Mouse (Mus musculus) heart, adult 2 months (tissue): Measurements from ENCODE around the gene Ceacam1. TPM values are rescaled to one million over a fixed set of nuclear protein-coding genes. Genes with fewer than 3 reads are reported as not detected.
A peak's percentile ranks its signal among the peaks of the same experiment; 100 is the strongest.
"Not testable (repeated sequence)": the region's sequence is repeated elsewhere in the genome, so short reads cannot be mapped to it uniquely, and the experiment has no call there.

Experiments used
- DNase-seq, 2 experiments: peaks; one replicate each; pipeline ENCODE4 v3.0.0; 2021
- H3K27ac ChIP-seq: fragments of 200-600 bp; 2 replicates; pipeline ENCODE4 v1.8.1; 2022
- H3K27me3 ChIP-seq: fragments of 200-500 bp; 2 replicates; pipeline ENCODE4 v1.6.1; 2012; ENCODE audit warnings: mild to moderate bottlenecking, low read length, inconsistent platforms, mixed read lengths; ENCODE audit not compliant: control insufficient read depth, insufficient read depth
- H3K36me3 ChIP-seq: fragments of 200-500 bp; 2 replicates; pipeline ENCODE4 v1.6.1; 2012; ENCODE audit warnings: low read length, inconsistent platforms; ENCODE audit not compliant: control insufficient read depth, insufficient read depth
- H3K4me1 ChIP-seq: fragments of 200-500 bp; 2 replicates; pipeline ENCODE4 v1.6.1; 2011; ENCODE audit warnings: low read length; ENCODE audit not compliant: control insufficient read depth, insufficient read depth
- H3K4me3 ChIP-seq: fragments of 200-600 bp; 2 replicates; pipeline ENCODE4 v1.8.1; 2022
- H3K79me2 ChIP-seq: fragments of 200-500 bp; replicated peaks from 2 replicates; pipeline ENCODE4 v1.6.1; 2012; ENCODE audit warnings: mild to moderate bottlenecking, inconsistent platforms, low read length, moderate library complexity, mixed read lengths; ENCODE audit not compliant: control insufficient read depth, insufficient read depth
- H3K9ac ChIP-seq: fragments of 200-500 bp; 2 replicates; pipeline ENCODE4 v1.6.1; 2012; ENCODE audit warnings: low read depth, mild to moderate bottlenecking, control low read depth, inconsistent platforms, low read length, mixed read lengths
- CTCF ChIP-seq: fragments of 200-600 bp; IDR thresholded peaks from 2 replicates; pipeline ENCODE4 v1.8.1; 2022; ENCODE audit warnings: antibody characterized with exemption, mild to moderate bottlenecking, moderate library complexity
- EP300 ChIP-seq: fragments of 200-500 bp; IDR thresholded peaks from 2 replicates; pipeline ENCODE4 v1.6.1; 2011; ENCODE audit warnings: low read depth, low read length, control low read depth; ENCODE audit not compliant: insufficient read depth
- POLR2A ChIP-seq: fragments of 200-500 bp; IDR thresholded peaks from 2 replicates; pipeline ENCODE4 v1.6.1; 2011; ENCODE audit warnings: mild to moderate bottlenecking, low read depth, low read length, control low read depth; ENCODE audit not compliant: insufficient read depth
- WGBS: fragments of 180-500 bp; shearing (Covaris S2); methylation state at CpG from one replicate; pipeline ENCODE4 v1.1.7; 2018; 5-methylcytosine and 5-hydroxymethylcytosine counted together
- intact Hi-C: fragments of 180-260 bp; cut with DNase I; formaldehyde crosslinking; loops from one replicate; pipeline ENCODE4 v1.15.1; 2025
- polyA plus RNA-seq: library from polyadenylated mRNA; depleted of rRNA; stranded (reverse); fragments of >200 nt; gene quantifications from 2 replicates; pipeline ENCODE4 v1.2.3, GENCODE M21; 2012
- total RNA-seq, 2 experiments: library from RNA; stranded (reverse); gene quantifications; 2 replicates each; pipeline ENCODE4 v1.2.3; 2021

Ceacam1 gene
- total and polyA plus RNA-seq, 3 experiments = 9.8 to 14.6 (median 13.5) TPM

DNA sequence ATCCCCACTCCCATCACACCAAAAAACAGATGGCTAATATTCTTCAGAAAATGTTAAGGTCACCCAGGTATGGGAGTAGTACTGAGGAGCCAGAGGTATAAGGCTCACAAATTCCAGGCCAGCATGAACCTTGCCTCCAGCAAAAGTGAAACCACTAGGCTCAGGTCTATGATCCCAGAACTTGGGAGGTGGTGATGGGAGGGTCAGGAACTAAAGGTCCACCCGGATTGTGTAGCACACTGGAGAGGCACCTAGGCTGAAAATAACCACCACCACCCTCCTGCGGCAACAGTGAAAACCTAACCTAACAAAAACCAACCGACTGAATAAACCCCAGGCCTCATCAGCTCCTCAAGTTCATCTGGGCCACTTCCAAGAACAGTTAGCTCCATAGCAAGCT is 49.1 kb downstream of the Ceacam1 start:
- Histone ChIP-seq H3K27me3 (no peaks in the 10 kb centered on the region), H3K4me1 (peaks cover 7% of the 10 kb centered on the region), H3K79me2 (no peaks in the 10 kb centered on the region), H3K27ac (no peak overlapping the region; the same call in 1 of the 2 replicates), H3K4me3 (no peak overlapping the region), H3K36me3 (no peaks in the 10 kb centered on the region), H3K9ac (no peak overlapping the region)
- intact Hi-C loops = loop anchor here (5.0 kb wide), 1 partner anchor 169 kb away; no protein-coding TSS in a partner anchor
- no peak for DNase-seq
- no peak for TF ChIP-seq EP300
- no peak for TF ChIP-seq CTCF
- no peak for TF ChIP-seq POLR2A
- WGBS = 72% methylated on average over 3 of the region's 3 CpGs

DNA sequence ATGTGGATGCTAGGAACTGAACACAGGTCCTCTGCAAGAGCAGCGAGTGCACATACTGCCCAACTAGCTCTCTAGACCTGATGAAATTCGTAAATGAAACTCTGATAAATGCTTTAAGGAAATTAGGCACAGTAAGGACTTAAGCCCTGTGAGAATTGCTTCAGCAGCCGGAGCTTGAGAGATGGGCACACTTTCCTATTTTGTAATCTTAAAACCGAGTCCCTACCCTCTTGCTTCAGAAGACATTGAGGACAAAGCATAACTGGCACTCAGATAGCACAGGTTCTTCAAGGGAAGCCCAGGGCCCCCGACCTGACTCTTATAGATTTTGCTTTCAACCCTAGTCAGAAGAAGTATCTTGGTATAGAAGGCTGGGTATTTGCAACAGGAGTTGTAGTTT is 50.3 kb downstream of the Ceacam1 start:
- Histone ChIP-seq H3K36me3 (no peaks in the 10 kb centered on the region), H3K27me3 (no peaks in the 10 kb centered on the region), H3K27ac (no peak overlapping the region), H3K4me1 (peaks cover 1% of the 10 kb centered on the region), H3K9ac (no peak overlapping the region), H3K4me3 (no peak overlapping the region), H3K79me2 (no peaks in the 10 kb centered on the region)
- no peak for DNase-seq
- intact Hi-C loops = loop anchor here (5.0 kb wide), 1 partner anchor 170 kb away; no protein-coding TSS in a partner anchor
- WGBS = 75% methylated on average over 5 of the region's 5 CpGs
- TF ChIP-seq CTCF = no peak
- TF ChIP-seq POLR2A = no peak
- no peak for TF ChIP-seq EP300

DNA sequence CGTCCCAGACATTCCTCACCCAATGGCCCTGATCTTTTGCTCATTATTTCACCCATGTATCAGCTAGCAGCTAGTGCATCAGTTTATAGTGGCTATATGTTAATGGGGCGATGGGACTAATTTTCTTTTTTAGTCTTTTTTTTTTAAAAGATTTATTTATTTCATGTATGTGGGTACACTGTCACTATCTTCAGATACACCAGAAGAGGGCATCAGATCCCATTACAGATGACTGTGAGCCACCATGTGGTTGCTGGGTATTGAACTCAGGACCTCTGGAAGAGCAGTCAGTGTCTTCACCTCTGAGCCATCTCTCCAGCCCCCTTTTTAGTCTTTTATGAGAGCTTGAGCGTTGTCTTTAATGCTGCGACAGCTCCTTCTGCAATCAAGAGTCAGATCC is 51.0 kb downstream of the Ceacam1 start:
- not testable (repeated sequence) for H3K9ac ChIP-seq
- intact Hi-C loops = loop anchor here (5.0 kb wide), 1 partner anchor 171 kb away; no protein-coding TSS in a partner anchor
- 87% methylated on average over 4 of the region's 4 CpGs for WGBS

DNA sequence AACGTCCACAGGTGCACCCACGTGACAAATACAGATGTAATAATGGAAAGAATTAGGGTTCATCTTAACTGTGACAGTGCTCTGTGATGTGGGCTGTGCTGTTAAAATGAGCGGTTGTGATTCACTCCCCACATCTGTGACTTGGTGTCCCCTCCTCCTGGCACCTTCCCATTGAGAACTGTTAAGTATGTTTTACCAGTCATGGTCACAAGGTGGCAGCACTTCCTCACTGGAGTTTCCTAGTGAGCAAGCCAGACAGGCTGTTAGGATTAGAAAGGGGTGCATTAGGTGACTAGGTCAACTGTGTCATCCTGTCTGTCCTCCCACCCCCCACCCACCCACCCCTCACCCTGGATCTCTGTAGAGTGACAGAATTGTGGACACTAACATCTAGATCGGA is 53.0 kb downstream of the Ceacam1 start:
- WGBS = 34% methylated on average over 4 of the region's 4 CpGs
- TF ChIP-seq EP300 (peak; percentile 74), CTCF (peak; percentile 87), POLR2A (no peak)
- Histone ChIP-seq H3K9ac (no peak overlapping the region), H3K36me3 (no peaks in the 10 kb centered on the region), H3K27me3 (no peaks in the 10 kb centered on the region), H3K4me1 (no peaks in the 10 kb centered on the region), H3K4me3 (no peak overlapping the region), H3K27ac (no peak overlapping the region), H3K79me2 (no peaks in the 10 kb centered on the region)
- intact Hi-C loops = loop anchor here (1.0 kb wide), 1 partner anchor 55 kb away; no protein-coding TSS in a partner anchor
- peak; percentile 69 to 79 for DNase-seq

More for the DNA sequence above, 51.0 kb downstream of the Ceacam1 start:
- H3K4me3 ChIP-seq, H3K27ac ChIP-seq, DNase-seq, H3K36me3 ChIP-seq, H3K4me1 ChIP-seq, H3K27me3 ChIP-seq, H3K79me2 ChIP-seq: not testable (repeated sequence)
- peak; percentile 52 for TF ChIP-seq CTCF

DNA sequence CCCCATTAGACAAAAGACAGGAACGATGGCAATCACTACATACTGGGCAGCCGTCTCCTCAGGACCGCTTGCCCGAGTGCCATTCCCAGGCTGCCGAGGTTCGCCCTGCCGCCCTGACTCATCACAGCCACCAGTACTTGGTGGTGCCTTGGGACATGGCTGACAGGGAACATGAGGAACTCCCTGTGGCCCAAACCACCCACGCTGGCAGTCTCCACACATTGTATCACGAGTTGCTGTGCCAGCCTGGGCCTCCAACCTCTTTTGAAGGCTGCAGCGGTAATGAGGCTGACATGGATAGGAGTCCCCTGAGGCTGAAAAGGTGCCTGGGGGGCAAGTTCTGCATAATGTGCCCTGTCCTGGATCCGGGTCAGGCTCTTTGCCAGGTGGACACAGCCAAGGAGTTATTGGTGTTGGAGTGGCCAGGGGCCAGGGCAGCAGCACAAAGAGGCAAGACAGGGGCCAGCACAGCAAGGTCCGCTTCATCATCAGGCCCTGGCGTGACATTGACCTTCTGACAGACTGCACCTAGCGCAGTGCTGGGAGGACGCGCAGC is 55.0 kb downstream of the Ceacam1 start:
- Histone ChIP-seq H3K4me3 (no peak overlapping the region), H3K4me1 (no peaks in the 10 kb centered on the region), H3K36me3 (no peaks in the 10 kb centered on the region), H3K79me2 (no peaks in the 10 kb centered on the region), H3K9ac (no peak overlapping the region), H3K27me3 (no peaks in the 10 kb centered on the region), H3K27ac (no peak overlapping the region)
- no peak for DNase-seq
- WGBS = 67% methylated on average over 16 of the region's 16 CpGs
- TF ChIP-seq POLR2A = no peak
- TF ChIP-seq CTCF = no peak
- TF ChIP-seq EP300 = no peak
- intact Hi-C loops = no loop called here

DNA sequence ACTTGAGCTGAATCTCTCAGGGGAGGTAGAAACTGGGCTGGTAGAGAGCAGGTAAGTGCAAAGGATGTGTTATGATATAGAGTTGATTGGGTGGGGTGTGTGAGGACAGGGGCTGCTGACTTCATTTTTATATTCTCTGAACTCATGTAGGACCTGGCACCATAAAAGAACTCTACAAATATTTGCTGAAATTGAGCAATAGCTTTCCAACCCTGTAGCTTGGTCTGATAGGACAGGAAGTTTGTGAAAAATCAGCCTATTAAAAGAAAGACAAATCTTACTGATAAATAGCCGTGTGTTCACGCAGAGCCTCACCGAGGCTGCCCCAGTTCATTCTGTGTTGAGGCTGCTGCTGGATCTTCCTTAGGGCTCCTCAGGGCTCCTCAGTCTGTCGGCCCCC is 57.5 kb downstream of the Ceacam1 start:
- Histone ChIP-seq H3K4me3 (no peak overlapping the region), H3K27ac (no peak overlapping the region), H3K36me3 (no peaks in the 10 kb centered on the region), H3K4me1 (no peaks in the 10 kb centered on the region), H3K27me3 (no peaks in the 10 kb centered on the region), H3K9ac (no peak overlapping the region), H3K79me2 (no peaks in the 10 kb centered on the region)
- WGBS = 71% methylated on average over 4 of the region's 4 CpGs
- TF ChIP-seq CTCF = no peak
- no peak for TF ChIP-seq EP300
- TF ChIP-seq POLR2A = no peak
- intact Hi-C loops = no loop called here
- DNase-seq = no peak
